Mouse (Mus musculus) midbrain, embryonic 14.5 days (tissue): Measurements from ENCODE around the gene Slc23a2. TPM values are rescaled to one million over a fixed set of nuclear protein-coding genes. Genes with fewer than 3 reads are reported as not detected.

Source experiments
- ATAC-seq: fragments of 200-750 bp; cut with Nextera tagmentation; 2 replicates; pipeline ENCODE4 v1.8.0; 2017; ENCODE audit warnings: moderate number of reproducible peaks, moderate library complexity; ENCODE audit not compliant: low FRiP score, low TSS enrichment
- DNase-seq: peaks from one replicate; pipeline ENCODE4 v3.0.0-alpha.2; 2015
- H3K27ac ChIP-seq: fragments of 300-500 bp; sonication (generic); replicated peaks from 2 replicates; pipeline ENCODE4 v1.5.1; 2014; ENCODE audit warnings: mild to moderate bottlenecking, low read depth, low read length, moderate library complexity
- H3K27me3 ChIP-seq: fragments of 300-500 bp; sonication (generic); 2 replicates; pipeline ENCODE4 v1.6.1; 2014; ENCODE audit warnings: low read length, control low read depth, mixed read lengths; ENCODE audit not compliant: control insufficient read depth, insufficient read depth
- H3K36me3 ChIP-seq: fragments of 300-500 bp; sonication (generic); 2 replicates; pipeline ENCODE4 v1.6.1; 2014; ENCODE audit warnings: low read length, control low read depth; ENCODE audit not compliant: control insufficient read depth, insufficient read depth
- H3K4me1 ChIP-seq: fragments of 300-500 bp; sonication (generic); 2 replicates; pipeline ENCODE4 v1.6.1; 2014; ENCODE audit warnings: mild to moderate bottlenecking, antibody characterized with exemption, low read length, control low read depth; ENCODE audit not compliant: control insufficient read depth, insufficient read depth
- H3K4me2 ChIP-seq: fragments of 300-500 bp; sonication (generic); 2 replicates; pipeline ENCODE4 v1.6.1; 2014; ENCODE audit warnings: mild to moderate bottlenecking, low read length, moderate library complexity
- H3K4me3 ChIP-seq: fragments of 300-500 bp; sonication (generic); replicated peaks from 2 replicates; pipeline ENCODE4 v1.5.1; 2014; ENCODE audit warnings: low read depth, low read length
- H3K9ac ChIP-seq: fragments of 300-500 bp; sonication (generic); replicated peaks from 2 replicates; pipeline ENCODE4 v1.6.1; 2014; ENCODE audit warnings: mild to moderate bottlenecking, low read length, moderate library complexity
- H3K9me3 ChIP-seq: fragments of 300-500 bp; sonication (generic); 2 replicates; pipeline ENCODE4 v1.6.1; 2016; ENCODE audit warnings: low read length, control low read depth, mixed read lengths; ENCODE audit not compliant: control insufficient read depth
- WGBS: fragments of 180-500 bp; shearing (Covaris S2); extraction: QIAGEN DNeasy Blood & Tissue Kit; methylation state at CpG from one replicate; pipeline ENCODE4 v1.1.7; 2014; 5-methylcytosine and 5-hydroxymethylcytosine counted together
- polyA plus RNA-seq: library from polyadenylated mRNA; unstranded; fragments of >200 nt; fragmentation: Nextera tagmentation; extraction: Ambion mirVana; gene quantifications from 2 replicates; pipeline ENCODE4 v1.2.1, GENCODE M21; 2014

Gene Slc23a2
- polyA plus RNA-seq, 1 experiment from 2014 or later: 33.7 TPM

GRCm38 (mm10) chr2:132171939-132172338 lies 27.0 kb upstream of the Slc23a2 start:
- H3K27me3 ChIP-seq: no peaks in the 10 kb centered on the region
- ATAC-seq: no peak

GRCm38 (mm10) chr2:132169150-132169549 lies 24.2 kb upstream of the Slc23a2 start:
- H3K4me3 ChIP-seq: no peak overlapping the region
- no peak for DNase-seq
- whole genome bisulfite sequencing: 90% methylated on average over 7 of the region's 7 CpGs
- no peaks in the 10 kb centered on the region for H3K27me3 ChIP-seq
- no peaks in the 10 kb centered on the region for H3K4me1 ChIP-seq
- no peak overlapping the region for H3K4me2 ChIP-seq
- no peaks in the 10 kb centered on the region for H3K36me3 ChIP-seq
- no peak for ATAC-seq
- no peak overlapping the region for H3K27ac ChIP-seq
- H3K9ac ChIP-seq: no peak overlapping the region
- H3K9me3 ChIP-seq: no peaks in the 10 kb centered on the region

More at GRCm38 (mm10) chr2:132171939-132172338, 27.0 kb upstream of the Slc23a2 start:
- Histone ChIP-seq H3K36me3 (no peaks in the 10 kb centered on the region), H3K4me1 (no peaks in the 10 kb centered on the region), H3K4me2 (no peak overlapping the region), H3K9ac (no peak overlapping the region), H3K4me3 (no peak overlapping the region), H3K9me3 (no peaks in the 10 kb centered on the region), H3K27ac (no peak overlapping the region)
- DNase-seq: no peak
- WGBS: 84% methylated on average over 8 of the region's 8 CpGs

- DNase-seq: no peak
Measured at GRCm38 (mm10) chr2:132163626-132164025, 18.7 kb upstream of the Slc23a2 start.

GRCm38 (mm10) chr2:132157482-132157881 lies 12.6 kb upstream of the Slc23a2 start:
- no peak for ATAC-seq
- no peak overlapping the region for H3K9ac ChIP-seq

More at GRCm38 (mm10) chr2:132163626-132164025, 18.7 kb upstream of the Slc23a2 start:
- Histone ChIP-seq H3K27me3 (no peaks in the 10 kb centered on the region), H3K4me3 (no peak overlapping the region), H3K36me3 (no peaks in the 10 kb centered on the region), H3K9me3 (no peaks in the 10 kb centered on the region), H3K27ac (no peak overlapping the region), H3K9ac (no peak overlapping the region), H3K4me1 (no peaks in the 10 kb centered on the region), H3K4me2 (no peak overlapping the region)
- ATAC-seq: no peak
- WGBS: 100% methylated on average over 1 of the region's 1 CpGs

GRCm38 (mm10) chr2:132152670-132153069 lies 7.8 kb upstream of the Slc23a2 start:
- Histone ChIP-seq H3K4me1 (no peaks in the 10 kb centered on the region), H3K27me3 (no peaks in the 10 kb centered on the region), H3K36me3 (no peaks in the 10 kb centered on the region), H3K9ac (no peak overlapping the region), H3K4me2 (no peak overlapping the region), H3K4me3 (no peak overlapping the region), H3K9me3 (no peaks in the 10 kb centered on the region), H3K27ac (no peak overlapping the region)
- no peak for DNase-seq
- ATAC-seq: no peak
- WGBS: 54% methylated on average over 5 of the region's 5 CpGs

More at GRCm38 (mm10) chr2:132157482-132157881, 12.6 kb upstream of the Slc23a2 start:
- no peak overlapping the region for H3K4me2 ChIP-seq
- H3K36me3 ChIP-seq: no peaks in the 10 kb centered on the region
- H3K4me3 ChIP-seq: no peak overlapping the region
- 72% methylated on average over 4 of the region's 4 CpGs for WGBS
- H3K9me3 ChIP-seq: no peaks in the 10 kb centered on the region
- H3K27me3 ChIP-seq: no peaks in the 10 kb centered on the region
- DNase-seq: no peak
- H3K27ac ChIP-seq: no peak overlapping the region
- no peaks in the 10 kb centered on the region for H3K4me1 ChIP-seq

GRCm38 (mm10) chr2:132151592-132151991 lies 6.7 kb upstream of the Slc23a2 start:
- 86% methylated on average over 6 of the region's 6 CpGs for WGBS
- Histone ChIP-seq H3K27me3 (no peaks in the 10 kb centered on the region), H3K27ac (no peak overlapping the region), H3K9me3 (no peaks in the 10 kb centered on the region), H3K4me2 (no peak overlapping the region), H3K4me1 (no peaks in the 10 kb centered on the region), H3K36me3 (no peaks in the 10 kb centered on the region), H3K9ac (no peak overlapping the region), H3K4me3 (no peak overlapping the region)
- ATAC-seq (no peak), DNase-seq (no peak)

- H3K4me3 ChIP-seq: no peak overlapping the region
- H3K9me3 ChIP-seq: no peaks in the 10 kb centered on the region
- no peak overlapping the region for H3K4me2 ChIP-seq
- ATAC-seq: no peak
- H3K27ac ChIP-seq: no peak overlapping the region
- H3K36me3 ChIP-seq: no peaks in the 10 kb centered on the region
- H3K27me3 ChIP-seq: no peaks in the 10 kb centered on the region
- no peak for DNase-seq
- 64% methylated on average over 1 of the region's 1 CpGs for WGBS
- peaks cover under 1% of the 10 kb centered on the region; the same call in 1 of the 2 replicates for H3K4me1 ChIP-seq
- no peak overlapping the region for H3K9ac ChIP-seq
Measured at GRCm38 (mm10) chr2:132150926-132151325, 6.0 kb upstream of the Slc23a2 start.

GRCm38 (mm10) chr2:132146502-132146901 lies 1.6 kb upstream of the Slc23a2 start:
- Histone ChIP-seq H3K4me2 (no peak overlapping the region), H3K36me3 (peaks cover 2% of the 10 kb centered on the region; the same call in 1 of the 2 replicates), H3K27ac (no peak overlapping the region), H3K9ac (no peak overlapping the region), H3K9me3 (no peaks in the 10 kb centered on the region), H3K4me1 (peaks cover 11% of the 10 kb centered on the region), H3K4me3 (no peak overlapping the region), H3K27me3 (no peaks in the 10 kb centered on the region)
- 45% methylated on average over 4 of the region's 4 CpGs for WGBS
- DNase-seq (no peak), ATAC-seq (no peak)
